Mouse (Mus musculus): ENCODE data around the gene Wfikkn1. TPM values are rescaled to one million over a fixed set of nuclear protein-coding genes. Genes with fewer than 3 reads are reported as not detected.

The Wfikkn1 gene
- polyA plus RNA-seq, 1 experiment from 2014 or later, result 0.69 TPM

GRCm38 (mm10) chr17:25828712-25829557, 51.7 kb downstream of the Wfikkn1 start, which contains the start of gene Jmjd8:
Jmjd8 (plus strand) TSS chr17:25828867.
- peaks cover 47% of the 10 kb centered on the region for H3K4me1 ChIP-seq (replicated peaks; ENCODE audit: control insufficient read depth, insufficient read depth, low read length)
- H3K36me3 ChIP-seq (ENCODE audit: control insufficient read depth, insufficient read depth, low read length), result peaks cover 45% of the 10 kb centered on the region
- peak within 1 kb of the TSS; percentile 82 for H3K27ac ChIP-seq (ENCODE audit: low read depth)
- 1% methylated on average over 32 of the region's 32 CpGs for WGBS
- H3K9ac ChIP-seq (ENCODE audit: low read length), result peak within 1 kb of the TSS; percentile 68
- ATAC-seq (replicated peaks; ENCODE audit: low FRiP score, low TSS enrichment, low read depth) (peak; percentile 32), DNase-seq (ENCODE audit: low spot score) (peak; percentile 90)
- H3K27me3 ChIP-seq (replicated peaks; ENCODE audit: control insufficient read depth, insufficient read depth, low read length), result no peaks in the 10 kb centered on the region
- H3K4me3 ChIP-seq (ENCODE audit: low read depth, low read length), result peak within 1 kb of the TSS; percentile 69
- peak within 1 kb of the TSS; percentile 85 for H3K4me2 ChIP-seq (ENCODE audit: low read length)
- no peaks in the 10 kb centered on the region for H3K9me3 ChIP-seq (ENCODE audit: control insufficient read depth, low read length)

- Histone ChIP-seq H3K4me3 (ENCODE audit: low read depth, low read length) (peak overlapping the region; percentile 69), H3K4me2 (ENCODE audit: low read length) (peak overlapping the region; percentile 85), H3K36me3 (ENCODE audit: control insufficient read depth, insufficient read depth, low read length) (peaks cover 45% of the 10 kb centered on the region), H3K4me1 (replicated peaks; ENCODE audit: control insufficient read depth, insufficient read depth, low read length) (peaks cover 45% of the 10 kb centered on the region), H3K9ac (ENCODE audit: low read length) (no peak overlapping the region), H3K9me3 (ENCODE audit: control insufficient read depth, low read length) (no peaks in the 10 kb centered on the region), H3K27me3 (replicated peaks; ENCODE audit: control insufficient read depth, insufficient read depth, low read length) (no peaks in the 10 kb centered on the region), H3K27ac (ENCODE audit: low read depth) (peak overlapping the region; percentile 82)
- 84% methylated on average over 8 of the region's 8 CpGs for WGBS
- ATAC-seq (replicated peaks; ENCODE audit: low FRiP score, low TSS enrichment, low read depth) (no peak), DNase-seq (ENCODE audit: low spot score) (no peak)
Measured at GRCm38 (mm10) chr17:25828223-25828594, 52.4 kb downstream of the Wfikkn1 start.

Small RNA genes within 50 kb of the gene (microRNA-seq; reads per million reads assigned to microRNA genes)
- gene Mir3082, result 0.59 reads per million

Other genes with a start within 250 kb of the Wfikkn1 start
- 2.4 and 2.7 TPM in 2 replicates for gene Gng13, start 163.7 kb downstream of the Wfikkn1 start, polyA plus RNA-seq (2014; fragmentation: Nextera tagmentation; extraction: Ambion mirVana)
- 22.2 and 23.0 TPM in 2 replicates for gene Chtf18, start 153.4 kb downstream of the Wfikkn1 start, polyA plus RNA-seq (2014; fragmentation: Nextera tagmentation; extraction: Ambion mirVana)
- 23.7 and 24.6 TPM in 2 replicates for gene Rpusd1, start 153.2 kb downstream of the Wfikkn1 start, polyA plus RNA-seq (2014; fragmentation: Nextera tagmentation; extraction: Ambion mirVana)
- 0.08 TPM in 1 of 2 replicates, not detected in the other for gene Mslnl, start 144.8 kb downstream of the Wfikkn1 start, polyA plus RNA-seq (2014; fragmentation: Nextera tagmentation; extraction: Ambion mirVana)
- gene Msln, start 126.5 kb downstream of the Wfikkn1 start, polyA plus RNA-seq (2014; fragmentation: Nextera tagmentation; extraction: Ambion mirVana), result 10.5 and 12.9 TPM in 2 replicates
- 25.2 and 29.3 TPM in 2 replicates for gene Narfl, start 107.1 kb downstream of the Wfikkn1 start, polyA plus RNA-seq (2014; fragmentation: Nextera tagmentation; extraction: Ambion mirVana)
- 57.2 and 67.8 TPM in 2 replicates for gene Haghl, start 95.2 kb downstream of the Wfikkn1 start, polyA plus RNA-seq (2014; fragmentation: Nextera tagmentation; extraction: Ambion mirVana)
- gene Ccdc78, start 94.3 kb downstream of the Wfikkn1 start, polyA plus RNA-seq (2014; fragmentation: Nextera tagmentation; extraction: Ambion mirVana), result 0.28 TPM in 2 replicates
- gene Fam173a, start 88.0 kb downstream of the Wfikkn1 start, polyA plus RNA-seq (2014; fragmentation: Nextera tagmentation; extraction: Ambion mirVana), result 93.5 and 93.8 TPM in 2 replicates
- gene AC134908.4, start 85.2 kb downstream of the Wfikkn1 start, polyA plus RNA-seq (2014; fragmentation: Nextera tagmentation; extraction: Ambion mirVana), result 0.34 TPM in 1 of 2 replicates, not detected in the other
- gene Metrn, start 83.7 kb downstream of the Wfikkn1 start, polyA plus RNA-seq (2014; fragmentation: Nextera tagmentation; extraction: Ambion mirVana), result 8.6 and 9.2 TPM in 2 replicates
- gene Fbxl16, start 71.8 kb downstream of the Wfikkn1 start, polyA plus RNA-seq (2014; fragmentation: Nextera tagmentation; extraction: Ambion mirVana), result 3.9 and 4.7 TPM in 2 replicates
- gene Wdr24, start 57.2 kb downstream of the Wfikkn1 start, polyA plus RNA-seq (2014; fragmentation: Nextera tagmentation; extraction: Ambion mirVana), result 29.4 and 30.8 TPM in 2 replicates
- 39.5 and 40.2 TPM in 2 replicates for gene Jmjd8, start 52.0 kb downstream of the Wfikkn1 start, polyA plus RNA-seq (2014; fragmentation: Nextera tagmentation; extraction: Ambion mirVana)
- 345 and 350 TPM in 2 replicates for gene Stub1, start 47.5 kb downstream of the Wfikkn1 start, polyA plus RNA-seq (2014; fragmentation: Nextera tagmentation; extraction: Ambion mirVana)
- gene Rhbdl1, start 43.6 kb downstream of the Wfikkn1 start, polyA plus RNA-seq (2014; fragmentation: Nextera tagmentation; extraction: Ambion mirVana), result 1.3 and 1.5 TPM in 2 replicates
- 1.6 and 2.3 TPM in 2 replicates for gene Gm20683, start 39.1 kb downstream of the Wfikkn1 start, polyA plus RNA-seq (2014; fragmentation: Nextera tagmentation; extraction: Ambion mirVana)
- gene Rhot2, start 36.0 kb downstream of the Wfikkn1 start, polyA plus RNA-seq (2014; fragmentation: Nextera tagmentation; extraction: Ambion mirVana), result 10.4 and 11.5 TPM in 2 replicates
- gene Wdr90, start 19.4 kb downstream of the Wfikkn1 start, polyA plus RNA-seq (2014; fragmentation: Nextera tagmentation; extraction: Ambion mirVana), result 18.2 and 19.8 TPM in 2 replicates
- 44.1 and 61.2 TPM in 2 replicates for gene Mcrip2, start 12.1 kb downstream of the Wfikkn1 start, polyA plus RNA-seq (2014; fragmentation: Nextera tagmentation; extraction: Ambion mirVana)
- gene Mettl26, start 5.8 kb downstream of the Wfikkn1 start, polyA plus RNA-seq (2014; fragmentation: Nextera tagmentation; extraction: Ambion mirVana), result 63.2 and 64.1 TPM in 2 replicates
- 14.2 and 14.6 TPM in 2 replicates for gene Rab40c, start 38.9 kb upstream of the Wfikkn1 start, polyA plus RNA-seq (2014; fragmentation: Nextera tagmentation; extraction: Ambion mirVana)
- 59.9 and 60.8 TPM in 2 replicates for gene Pigq, start 64.1 kb upstream of the Wfikkn1 start, polyA plus RNA-seq (2014; fragmentation: Nextera tagmentation; extraction: Ambion mirVana)
- gene Nhlrc4, start 64.1 kb upstream of the Wfikkn1 start, polyA plus RNA-seq (2014; fragmentation: Nextera tagmentation; extraction: Ambion mirVana), result not detected in 2 replicates
- gene A930017K11Rik, start 71.7 kb upstream of the Wfikkn1 start, polyA plus RNA-seq (2014; fragmentation: Nextera tagmentation; extraction: Ambion mirVana), result 0.28 TPM in 1 of 2 replicates, not detected in the other
- 23.4 and 23.5 TPM in 2 replicates for gene Capn15, start 104.9 kb upstream of the Wfikkn1 start, polyA plus RNA-seq (2014; fragmentation: Nextera tagmentation; extraction: Ambion mirVana)
- 12.8 and 13.7 TPM in 2 replicates for gene Rab11fip3, start 188.7 kb upstream of the Wfikkn1 start, polyA plus RNA-seq (2014; fragmentation: Nextera tagmentation; extraction: Ambion mirVana)
- gene Decr2, start 209.5 kb upstream of the Wfikkn1 start, polyA plus RNA-seq (2014; fragmentation: Nextera tagmentation; extraction: Ambion mirVana), result 27.3 and 32.4 TPM in 2 replicates
- 118 and 122 TPM in 2 replicates for gene Nme4, start 214.7 kb upstream of the Wfikkn1 start, polyA plus RNA-seq (2014; fragmentation: Nextera tagmentation; extraction: Ambion mirVana)
- 2.7 and 4.9 TPM in 2 replicates for gene Tmem8, start 232.4 kb upstream of the Wfikkn1 start, polyA plus RNA-seq (2014; fragmentation: Nextera tagmentation; extraction: Ambion mirVana)
- 235 and 241 TPM in 2 replicates for gene Mrpl28, start 242.6 kb upstream of the Wfikkn1 start, polyA plus RNA-seq (2014; fragmentation: Nextera tagmentation; extraction: Ambion mirVana)